Mouse (Mus musculus): ENCODE measurements around the gene Ccdc171.

- TF ChIP-seq POLR2A (IDR thresholded peaks at IDR 0.05; ENCODE audit: extremely low read depth, insufficient read depth, low read length) (no peak), CTCF (IDR thresholded peaks at IDR 0.05; ENCODE audit: low read depth, low read length) (peak; percentile 38)
Measured at GRCm38 (mm10) chr4:83527921-83528320, 2.6 kb downstream of the Ccdc171 start.

Data from liver, adult 2 months (tissue).